Mouse (Mus musculus): Measurements from ENCODE around the gene Rufy3.

DNA sequence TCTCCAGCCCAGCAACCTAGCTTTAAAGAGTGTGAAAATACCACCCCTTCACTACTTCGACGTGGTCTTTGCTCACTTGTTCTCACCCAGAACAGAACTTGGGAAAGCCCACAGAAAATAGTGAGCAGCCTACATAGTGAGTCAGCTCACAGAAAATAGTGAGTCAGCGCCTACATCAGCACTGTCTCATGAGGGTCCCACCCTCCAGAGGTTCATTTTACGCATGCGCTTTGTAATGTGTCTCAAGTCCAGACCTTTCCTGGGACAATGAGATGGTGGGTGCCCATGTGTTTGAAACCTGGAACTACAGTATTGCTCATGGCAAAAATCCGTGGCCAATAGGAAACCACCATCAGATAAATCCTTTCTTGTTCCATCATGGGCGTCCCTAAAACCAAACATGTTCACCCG is 123.2 kb downstream of the Rufy3 start:
- TF ChIP-seq POLR2A (IDR thresholded peaks at IDR 0.05; ENCODE audit: borderline replicate concordance, control insufficient read depth, low read depth, low read length) (no peak), CTCF (IDR thresholded peaks at IDR 0.05; ENCODE audit: control insufficient read depth, insufficient read depth, low read length) (no peak)
